Mouse (Mus musculus) kidney, adult 2 months (tissue): Measurements from ENCODE around the gene Zfp791.

ENCODE experiments used
- CTCF ChIP-seq: fragments of 200-500 bp; conservative IDR thresholded peaks from 2 replicates; pipeline ENCODE4 v1.5.1; 2011; ENCODE audit warnings: low read depth, mild to moderate bottlenecking, control low read depth, low read length, moderate library complexity, mixed read lengths; ENCODE audit not compliant: insufficient read depth, insufficient read length
- POLR2A ChIP-seq: fragments of 200-500 bp; IDR thresholded peaks from one replicate; pipeline ENCODE4 v1.6.1; 2011; ENCODE audit warnings: low read depth, low read length, control low read depth

DNA sequence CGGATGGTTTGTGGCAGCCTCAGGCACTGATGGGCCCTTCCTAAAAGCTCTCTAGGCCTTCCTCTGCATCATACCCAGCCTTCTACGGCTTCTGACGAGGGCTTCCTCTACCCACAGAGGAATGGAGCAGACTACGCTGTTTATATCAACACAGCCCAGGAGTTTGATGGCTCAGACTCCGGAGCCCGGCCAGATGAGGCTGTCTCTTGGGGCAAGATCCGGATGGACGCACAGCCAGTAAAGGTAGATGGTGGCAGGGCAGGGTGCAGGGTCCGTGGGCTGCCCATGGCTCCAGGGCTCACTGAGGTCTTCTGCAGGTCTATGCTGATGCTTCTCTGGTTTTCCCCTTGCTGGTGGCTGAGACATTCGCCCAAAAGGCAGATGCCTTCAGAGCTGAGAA, 48.3 kb downstream of the Zfp791 start:
- TF ChIP-seq POLR2A (no peak), CTCF (no peak)
